13 mouse cellular contexts compared by ENCODE assay signal in genomic region chr17:25519511-25519910, GRCm38 (mm10). TPM values are rescaled to one million over a fixed set of nuclear protein-coding genes. Genes with fewer than 3 reads are reported as not detected.
A peak's percentile ranks its signal among the peaks of the same experiment; 100 is the strongest.
DNase-seq lines count a peak whose midpoint lies in the region; ATAC-seq and TF ChIP-seq lines count a peak whose summit lies in the region.
"Had no signal": no experiment of that assay in that cellular context is flagged by ENCODE, and none has a peak within 500 bp of the region (broad histone marks: within the 10 kb centered on the region; RNA-seq: fewer than 3 reads in every experiment).

No protein-coding gene starts in this region.

- H3K4me3 ChIP-seq in cortical plate, adult 2 months (ENCODE audit: insufficient read depth, low read length): no peak overlapping the region
- H3K4me3 ChIP-seq in forebrain, postnatal 0 days (ENCODE audit: low read depth, low read length): no peak overlapping the region
- H3K4me3 ChIP-seq: heart, adult 2 months; liver, embryonic 13.5 days had no signal

- H3K27ac ChIP-seq in cortical plate, adult 2 months (ENCODE audit: insufficient read depth, low read length): peak overlapping the region; percentile 71
- H3K27ac ChIP-seq in forebrain, postnatal 0 days (ENCODE audit: low read depth, low read length): 0 out of 2 replicates have a peak overlapping the region, but pooled peaks have one; percentile 15
- H3K27ac ChIP-seq: heart, adult 2 months; liver, embryonic 13.5 days had no signal

- ATAC-seq in forebrain, postnatal 0 days: peak; percentile 42

- WGBS in forebrain, postnatal 0 days: 30% methylated on average over 5 of the region's 5 CpGs

- no peaks in the 10 kb centered on the region for H3K27me3 ChIP-seq in forebrain, postnatal 0 days (ENCODE audit: insufficient read depth, low read length)
- H3K27me3 ChIP-seq: liver, embryonic 13.5 days had no signal

- H3K9me3 ChIP-seq in forebrain, postnatal 0 days (ENCODE audit: low read length): no peaks in the 10 kb centered on the region
- H3K9me3 ChIP-seq: liver, embryonic 13.5 days had no signal

- intact Hi-C loops in left cerebral cortex, postnatal 14 days (cut with DNase I): loop anchor here (2.0 kb wide), 1 partner anchor 43 kb away; no protein-coding TSS in a partner anchor

- H3K4me2 ChIP-seq in forebrain, postnatal 0 days (ENCODE audit: low read depth): no peak overlapping the region
- H3K4me2 ChIP-seq: liver, embryonic 13.5 days had no signal

- TF ChIP-seq CTCF in cortical plate, adult 2 months (IDR thresholded peaks at IDR 0.05; ENCODE audit: extremely low read depth, insufficient read depth, low read length): no peak
- TF ChIP-seq CTCF in forebrain, postnatal 0 days (IDR thresholded peaks at IDR 0.05; ENCODE audit: low read depth): no peak

- H3K36me3 ChIP-seq in forebrain, postnatal 0 days (ENCODE audit: insufficient read depth): no peaks in the 10 kb centered on the region
- H3K36me3 ChIP-seq: liver, embryonic 13.5 days had no signal

- H3K4me1 ChIP-seq in cortical plate, adult 2 months (ENCODE audit: control insufficient read depth, insufficient read depth, low read length): no peaks in the 10 kb centered on the region
- H3K4me1 ChIP-seq in forebrain, postnatal 0 days (ENCODE audit: insufficient read depth): no peaks in the 10 kb centered on the region
- H3K4me1 ChIP-seq: liver, embryonic 13.5 days had no signal

- peak; percentile 70 for DNase-seq in layer of hippocampus, adult 11-12 months (ENCODE audit: low spot score)
- DNase-seq in layer of hippocampus, postnatal 25 days (ENCODE audit: extremely low spot score in 1 of 2, low spot score in 1 of 2): no peak
- DNase-seq in forebrain, postnatal 0 days: no peak
- peak; percentile 25 to 39 for DNase-seq in left cerebral cortex, postnatal 14 days (ENCODE audit: low spot score in 2 of 2)
- DNase-seq in testis, postnatal 10 days (ENCODE audit: low spot score): no peak
- DNase-seq in liver: no peak
- DNase-seq in ovary, postnatal 36 days (ENCODE audit: low spot score): no peak
- DNase-seq: heart, adult 2 months; kidney, postnatal 36 days; liver, embryonic 13.5 days; lung, postnatal 4 days had no signal

- TF ChIP-seq POLR2A in cortical plate, adult 2 months (IDR thresholded peaks at IDR 0.05; ENCODE audit: extremely low read depth, insufficient read depth, low read length): no peak

- H3K9ac ChIP-seq in forebrain, postnatal 0 days: no peak overlapping the region
- H3K9ac ChIP-seq: liver, embryonic 13.5 days had no signal

RNA-seq across cellular contexts. Expression of gene Sstr5, which starts 22.4 kb away (rescaled TPM):
- total RNA-seq in layer of hippocampus, postnatal 25 days (2021): under 1 TPM in 1 of 2 experiments, not detected in 1; 0.15 TPM
- 0.10 and 0.11 TPM in 2 replicates for polyA plus RNA-seq in cortical plate, adult 2 months (2012; rRNA removed)
- total RNA-seq in forebrain, postnatal 0 days (2014; rRNA removed): 1.0 and 2.0 TPM in 2 replicates
- polyA plus RNA-seq in forebrain, postnatal 0 days (2015; fragmentation: Nextera tagmentation; extraction: Ambion mirVana): 0.64 and 0.94 TPM in 2 replicates
- under 1 TPM; 0.15 to 0.26 TPM for total RNA-seq in left cerebral cortex, postnatal 14 days (2021)
- total RNA-seq: heart, adult 2 months had no signal
- polyA plus RNA-seq: heart, adult 2 months; liver, embryonic 13.5 days; stomach, embryonic 14.5 days had no signal

RNA-seq across cellular contexts. Expression of gene Sox8, which starts 51.0 kb away (rescaled TPM):
- 10 to 100 TPM; 61.9 to 67.1 TPM for total RNA-seq in layer of hippocampus, postnatal 25 days (2021)
- 42.5 and 51.6 TPM in 2 replicates for polyA plus RNA-seq in cortical plate, adult 2 months (2012; rRNA removed)
- 26.6 and 27.4 TPM in 2 replicates for total RNA-seq in forebrain, postnatal 0 days (2014; rRNA removed)
- 20.8 and 22.6 TPM in 2 replicates for polyA plus RNA-seq in forebrain, postnatal 0 days (2015; fragmentation: Nextera tagmentation; extraction: Ambion mirVana)
- 10 to 100 TPM; 62.2 to 70.1 TPM for total RNA-seq in left cerebral cortex, postnatal 14 days (2021)

RNA-seq across cellular contexts. Expression of gene Lmf1, which starts 59.4 kb away (rescaled TPM):
- 10 to 100 TPM; 24.9 to 34.0 TPM for total RNA-seq in layer of hippocampus, postnatal 25 days (2021)
- 17.2 and 17.9 TPM in 2 replicates for polyA plus RNA-seq in cortical plate, adult 2 months (2012; rRNA removed)
- 21.5 and 28.1 TPM in 2 replicates for total RNA-seq in forebrain, postnatal 0 days (2014; rRNA removed)
- polyA plus RNA-seq in forebrain, postnatal 0 days (2015; fragmentation: Nextera tagmentation; extraction: Ambion mirVana): 13.9 and 17.8 TPM in 2 replicates
- total RNA-seq in left cerebral cortex, postnatal 14 days (2021): 10 to 100 TPM; 22.1 to 23.4 TPM

Comparison
In these comparisons a context has a peak if more than half of its experiments do, and no peak if none do; other contexts are left out.
1. DNase-seq: peak in layer of hippocampus, adult 11-12 months (single experiment) and left cerebral cortex, postnatal 14 days (2 of 2); none in layer of hippocampus, postnatal 25 days (0 of 2), forebrain, postnatal 0 days (single experiment), testis, postnatal 10 days (single experiment), liver (single experiment) and ovary, postnatal 36 days (single experiment).